Mouse (Mus musculus): ENCODE data around the gene 9330182L06Rik. TPM values are rescaled to one million over a fixed set of nuclear protein-coding genes. Genes with fewer than 3 reads are reported as not detected.

Gene 9330182L06Rik
- polyA plus RNA-seq, 1 experiment from 2014 or later: 0.86 TPM

GRCm38 (mm10) chr5:9427581-9428241 lies 161.8 kb downstream of the 9330182L06Rik start:
- Histone ChIP-seq H3K9ac (ENCODE audit: low read depth, low read length) (no peak overlapping the region), H3K4me2 (ENCODE audit: low read length) (no peak overlapping the region), H3K9me3 (replicated peaks; ENCODE audit: low read length) (no peaks in the 10 kb centered on the region), H3K27me3 (ENCODE audit: insufficient read depth, low read length) (no peaks in the 10 kb centered on the region), H3K36me3 (ENCODE audit: insufficient read depth, low read length) (no peaks in the 10 kb centered on the region), H3K4me1 (replicated peaks; ENCODE audit: insufficient read depth, low read length) (no peaks in the 10 kb centered on the region), H3K4me3 (replicated peaks; ENCODE audit: low read depth, low read length) (no peak overlapping the region), H3K27ac (no peak overlapping the region)
- WGBS: 49% methylated on average over 10 of the region's 10 CpGs
- TF ChIP-seq CTCF (IDR thresholded peaks at IDR 0.05; ENCODE audit: low read depth): peak; percentile 78
- DNase-seq (ENCODE audit: low spot score) (peak; percentile 79), ATAC-seq (replicated peaks; ENCODE audit: low FRiP score, low read depth) (no peak)

- DNase-seq (ENCODE audit: low spot score) (no peak), ATAC-seq (replicated peaks; ENCODE audit: low FRiP score, low read depth) (no peak)
- Histone ChIP-seq H3K9me3 (replicated peaks; ENCODE audit: low read length) (no peaks in the 10 kb centered on the region), H3K36me3 (ENCODE audit: insufficient read depth, low read length) (no peaks in the 10 kb centered on the region), H3K4me3 (replicated peaks; ENCODE audit: low read depth, low read length) (no peak overlapping the region), H3K4me1 (replicated peaks; ENCODE audit: insufficient read depth, low read length) (no peaks in the 10 kb centered on the region), H3K4me2 (ENCODE audit: low read length) (no peak overlapping the region), H3K9ac (ENCODE audit: low read depth, low read length) (no peak overlapping the region), H3K27me3 (ENCODE audit: insufficient read depth, low read length) (no peaks in the 10 kb centered on the region), H3K27ac (no peak overlapping the region)
- TF ChIP-seq CTCF (IDR thresholded peaks at IDR 0.05; ENCODE audit: low read depth): no peak
- 69% methylated on average over 3 of the region's 3 CpGs for WGBS
These were observed 162.8 kb downstream of the 9330182L06Rik start for GRCm38 (mm10) chr5:9428728-9429127.

GRCm38 (mm10) chr5:9446146-9446545 lies 180.2 kb downstream of the 9330182L06Rik start:
- H3K4me2 ChIP-seq (ENCODE audit: low read length): no peak overlapping the region
- H3K4me3 ChIP-seq (replicated peaks; ENCODE audit: low read depth, low read length): no peak overlapping the region
- DNase-seq (ENCODE audit: low spot score): peak; percentile 67
- no peak for ATAC-seq (replicated peaks; ENCODE audit: low FRiP score, low read depth)
- no peaks in the 10 kb centered on the region for H3K36me3 ChIP-seq (ENCODE audit: insufficient read depth, low read length)
- no peaks in the 10 kb centered on the region for H3K4me1 ChIP-seq (replicated peaks; ENCODE audit: insufficient read depth, low read length)
- TF ChIP-seq CTCF (IDR thresholded peaks at IDR 0.05; ENCODE audit: low read depth): no peak
- H3K27me3 ChIP-seq (ENCODE audit: insufficient read depth, low read length): no peaks in the 10 kb centered on the region
- H3K9me3 ChIP-seq (replicated peaks; ENCODE audit: low read length): no peaks in the 10 kb centered on the region
- no peak overlapping the region for H3K27ac ChIP-seq
- WGBS: 3% methylated on average over 1 of the region's 1 CpGs
- H3K9ac ChIP-seq (ENCODE audit: low read depth, low read length): no peak overlapping the region

GRCm38 (mm10) chr5:9448931-9449330 lies 183.0 kb downstream of the 9330182L06Rik start:
- H3K27ac ChIP-seq: no peak overlapping the region
- 81% methylated on average over 6 of the region's 6 CpGs for WGBS
- H3K4me2 ChIP-seq (ENCODE audit: low read length): no peak overlapping the region
- H3K4me3 ChIP-seq (replicated peaks; ENCODE audit: low read depth, low read length): no peak overlapping the region
- no peaks in the 10 kb centered on the region for H3K27me3 ChIP-seq (ENCODE audit: insufficient read depth, low read length)
- ATAC-seq (replicated peaks; ENCODE audit: low FRiP score, low read depth) (no peak), DNase-seq (ENCODE audit: low spot score) (no peak)
- TF ChIP-seq CTCF (IDR thresholded peaks at IDR 0.05; ENCODE audit: low read depth): no peak
- no peaks in the 10 kb centered on the region for H3K36me3 ChIP-seq (ENCODE audit: insufficient read depth, low read length)
- no peaks in the 10 kb centered on the region for H3K4me1 ChIP-seq (replicated peaks; ENCODE audit: insufficient read depth, low read length)
- H3K9me3 ChIP-seq (replicated peaks; ENCODE audit: low read length): no peaks in the 10 kb centered on the region
- H3K9ac ChIP-seq (ENCODE audit: low read depth, low read length): no peak overlapping the region

- Histone ChIP-seq H3K4me2 (ENCODE audit: low read length) (no peak overlapping the region), H3K4me3 (replicated peaks; ENCODE audit: low read depth, low read length) (no peak overlapping the region), H3K9ac (ENCODE audit: low read depth, low read length) (no peak overlapping the region), H3K27me3 (ENCODE audit: insufficient read depth, low read length) (no peaks in the 10 kb centered on the region), H3K36me3 (ENCODE audit: insufficient read depth, low read length) (no peaks in the 10 kb centered on the region), H3K9me3 (replicated peaks; ENCODE audit: low read length) (no peaks in the 10 kb centered on the region), H3K27ac (no peak overlapping the region), H3K4me1 (replicated peaks; ENCODE audit: insufficient read depth, low read length) (no peaks in the 10 kb centered on the region)
- peak; percentile 13 for DNase-seq (ENCODE audit: low spot score)
- peak; percentile 47; the same call in 1 of the 2 replicates for TF ChIP-seq CTCF (IDR thresholded peaks at IDR 0.05; ENCODE audit: low read depth)
- WGBS: 70% methylated on average over 5 of the region's 5 CpGs
- ATAC-seq (replicated peaks; ENCODE audit: low FRiP score, low read depth): no peak
These were observed 183.7 kb downstream of the 9330182L06Rik start for GRCm38 (mm10) chr5:9449570-9449969.

GRCm38 (mm10) chr5:9453298-9453697 lies 187.4 kb downstream of the 9330182L06Rik start:
- Histone ChIP-seq H3K27ac (no peak overlapping the region), H3K4me1 (replicated peaks; ENCODE audit: insufficient read depth, low read length) (no peaks in the 10 kb centered on the region), H3K4me3 (replicated peaks; ENCODE audit: low read depth, low read length) (no peak overlapping the region), H3K27me3 (ENCODE audit: insufficient read depth, low read length) (no peaks in the 10 kb centered on the region), H3K9me3 (replicated peaks; ENCODE audit: low read length) (no peaks in the 10 kb centered on the region), H3K36me3 (ENCODE audit: insufficient read depth, low read length) (no peaks in the 10 kb centered on the region), H3K9ac (ENCODE audit: low read depth, low read length) (no peak overlapping the region), H3K4me2 (ENCODE audit: low read length) (no peak overlapping the region)
- DNase-seq (ENCODE audit: low spot score): no peak
- WGBS: 91% methylated on average over 2 of the region's 2 CpGs
- ATAC-seq (replicated peaks; ENCODE audit: low FRiP score, low read depth): no peak
- TF ChIP-seq CTCF (IDR thresholded peaks at IDR 0.05; ENCODE audit: low read depth): peak; percentile 26; the same call in 1 of the 2 replicates

- no peak overlapping the region for H3K4me3 ChIP-seq (replicated peaks; ENCODE audit: low read depth, low read length)
- no peak for TF ChIP-seq CTCF (IDR thresholded peaks at IDR 0.05; ENCODE audit: low read depth)
- H3K36me3 ChIP-seq (ENCODE audit: insufficient read depth, low read length): no peaks in the 10 kb centered on the region
- no peaks in the 10 kb centered on the region for H3K27me3 ChIP-seq (ENCODE audit: insufficient read depth, low read length)
- DNase-seq (ENCODE audit: low spot score): no peak
- no peak overlapping the region for H3K9ac ChIP-seq (ENCODE audit: low read depth, low read length)
- H3K9me3 ChIP-seq (replicated peaks; ENCODE audit: low read length): no peaks in the 10 kb centered on the region
- WGBS: 83% methylated on average over 3 of the region's 3 CpGs
- ATAC-seq (replicated peaks; ENCODE audit: low FRiP score, low read depth): no peak
- no peaks in the 10 kb centered on the region for H3K4me1 ChIP-seq (replicated peaks; ENCODE audit: insufficient read depth, low read length)
- no peak overlapping the region for H3K4me2 ChIP-seq (ENCODE audit: low read length)
- no peak overlapping the region for H3K27ac ChIP-seq
These were observed 211.7 kb downstream of the 9330182L06Rik start for GRCm38 (mm10) chr5:9477587-9477986.
